Mouse (Mus musculus) hindbrain, embryonic 10.5 days (tissue): ENCODE results near the gene Col2a1. TPM values are rescaled to one million over a fixed set of nuclear protein-coding genes. Genes with fewer than 3 reads are reported as not detected.

Experiments used
- DNase-seq: peaks from one replicate; pipeline ENCODE4 v3.0.0-alpha.2; 2017; ENCODE audit warnings: low spot score
- H3K27ac ChIP-seq: fragments of 300-500 bp; sonication (generic); 2 replicates; pipeline ENCODE4 v1.5.1; 2016; ENCODE audit warnings: mild to moderate bottlenecking, moderate library complexity
- H3K27me3 ChIP-seq: fragments of 300-500 bp; sonication (generic); 2 replicates; pipeline ENCODE4 v1.6.1; 2016; ENCODE audit warnings: mild to moderate bottlenecking; ENCODE audit not compliant: poor library complexity, insufficient read depth, severe bottlenecking
- H3K36me3 ChIP-seq: fragments of 300-500 bp; sonication (generic); 2 replicates; pipeline ENCODE4 v1.6.1; 2016; ENCODE audit warnings: mild to moderate bottlenecking, moderate library complexity
- H3K4me1 ChIP-seq: fragments of 300-500 bp; sonication (generic); replicated peaks from 2 replicates; pipeline ENCODE4 v1.6.1; 2016; ENCODE audit warnings: mild to moderate bottlenecking
- H3K4me3 ChIP-seq: fragments of 300-500 bp; sonication (generic); 2 replicates; pipeline ENCODE4 v1.5.1; 2016; ENCODE audit warnings: mild to moderate bottlenecking, moderate library complexity
- H3K9me3 ChIP-seq: fragments of 300-500 bp; sonication (generic); 2 replicates; pipeline ENCODE4 v1.6.1; 2016; ENCODE audit warnings: mild to moderate bottlenecking, moderate library complexity
- WGBS: fragments of 180-500 bp; shearing (Covaris S2); methylation state at CpG from one replicate; pipeline ENCODE4 v1.1.7; 2016; 5-methylcytosine and 5-hydroxymethylcytosine counted together
- polyA plus RNA-seq: library from polyadenylated mRNA; unstranded; fragments of >200 nt; fragmentation: Nextera tagmentation; extraction: Ambion mirVana; gene quantifications from 2 replicates; pipeline ENCODE4 v1.2.1, GENCODE M21; 2016

Col2a1 gene
- polyA plus RNA-seq, 1 experiment from 2014 or later: 196 TPM

DNA sequence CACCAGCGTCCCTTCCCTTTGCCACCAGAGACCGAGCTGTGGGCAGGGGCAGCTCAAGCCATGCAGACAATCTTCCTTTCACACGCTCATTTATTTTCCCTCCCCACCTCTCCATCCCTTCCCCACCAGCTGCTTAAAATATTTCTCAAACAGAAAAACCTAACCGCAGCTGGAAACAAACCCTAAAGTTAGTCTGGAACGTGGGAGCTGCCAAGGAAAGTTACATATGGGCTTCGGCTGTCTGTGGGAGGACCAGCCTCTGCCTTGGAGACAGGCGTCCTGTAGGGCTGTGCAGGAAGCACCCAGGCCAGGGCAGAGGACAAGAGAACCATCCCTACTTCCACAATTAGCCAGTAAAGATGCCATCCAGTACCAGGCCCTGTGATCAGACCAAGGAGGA lies 54.3 kb downstream of the Col2a1 start:
- Histone ChIP-seq H3K4me1 (peaks cover 37% of the 10 kb centered on the region), H3K27me3 (peaks cover 34% of the 10 kb centered on the region)
- 82% methylated on average over 7 of the region's 7 CpGs for WGBS

DNA sequence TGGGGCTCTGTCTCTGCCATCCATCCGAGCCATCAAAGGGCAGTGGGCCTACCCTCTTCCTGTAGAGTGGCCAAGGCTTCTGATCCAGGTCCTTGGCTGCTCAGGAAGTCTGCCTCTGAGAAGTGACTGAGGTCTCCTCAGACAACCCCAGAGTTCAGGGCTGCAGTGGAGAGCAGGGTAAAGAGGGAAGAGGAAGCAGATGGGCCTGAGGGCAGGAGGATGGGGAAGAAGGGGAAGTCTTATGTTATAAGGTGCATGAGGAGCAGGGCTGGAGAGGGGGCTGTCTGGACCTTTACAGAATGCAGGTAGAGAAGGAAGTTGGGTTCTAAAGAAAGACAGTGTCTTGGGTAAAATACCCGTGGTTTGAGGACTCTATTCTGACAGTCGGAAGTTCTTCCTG lies 54.8 kb downstream of the Col2a1 start:
- H3K27ac ChIP-seq: 0 out of 2 replicates have a peak overlapping the region, but pooled peaks have one; percentile 62
- peaks cover 34% of the 10 kb centered on the region for H3K27me3 ChIP-seq
- 85% methylated on average over 3 of the region's 3 CpGs for WGBS
- no peak overlapping the region for H3K4me3 ChIP-seq
- H3K4me1 ChIP-seq: peaks cover 33% of the 10 kb centered on the region
- no peak for DNase-seq
- no peaks in the 10 kb centered on the region for H3K36me3 ChIP-seq
- no peaks in the 10 kb centered on the region for H3K9me3 ChIP-seq

More for the DNA sequence above, 54.3 kb downstream of the Col2a1 start:
- no peak for DNase-seq
- Histone ChIP-seq H3K9me3 (no peaks in the 10 kb centered on the region), H3K36me3 (no peaks in the 10 kb centered on the region), H3K4me3 (no peak overlapping the region), H3K27ac (no peak overlapping the region)

GRCm38 (mm10) chr15:97948720-97949119 lies 55.8 kb downstream of the Col2a1 start:
- Histone ChIP-seq H3K27ac (peak overlapping the region; percentile 62; the same call in 1 of the 2 replicates), H3K9me3 (no peaks in the 10 kb centered on the region), H3K4me1 (peaks cover 32% of the 10 kb centered on the region), H3K4me3 (no peak overlapping the region), H3K36me3 (no peaks in the 10 kb centered on the region), H3K27me3 (peaks cover 31% of the 10 kb centered on the region)
- DNase-seq: no peak
- WGBS: 41% methylated on average over 7 of the region's 7 CpGs

- H3K4me1 ChIP-seq: peaks cover 17% of the 10 kb centered on the region
- H3K4me3 ChIP-seq: no peak overlapping the region
- no peaks in the 10 kb centered on the region for H3K9me3 ChIP-seq
- no peak for DNase-seq
- H3K27ac ChIP-seq: no peak overlapping the region
- H3K36me3 ChIP-seq: no peaks in the 10 kb centered on the region
- peaks cover 9% of the 10 kb centered on the region; the same call in 1 of the 2 replicates for H3K27me3 ChIP-seq
- 78% methylated on average over 11 of the region's 11 CpGs for WGBS
These were observed 58.7 kb downstream of the Col2a1 start for GRCm38 (mm10) chr15:97945656-97946315.

- H3K27me3 ChIP-seq: peaks cover 9% of the 10 kb centered on the region; the same call in 1 of the 2 replicates
- DNase-seq: no peak
- no peak overlapping the region for H3K4me3 ChIP-seq
- no peaks in the 10 kb centered on the region for H3K36me3 ChIP-seq
- peaks cover 17% of the 10 kb centered on the region for H3K4me1 ChIP-seq
- WGBS: 82% methylated on average over 11 of the region's 11 CpGs
- no peaks in the 10 kb centered on the region for H3K9me3 ChIP-seq
- H3K27ac ChIP-seq: no peak overlapping the region
These were observed 59.4 kb downstream of the Col2a1 start for GRCm38 (mm10) chr15:97944919-97945574.

DNA sequence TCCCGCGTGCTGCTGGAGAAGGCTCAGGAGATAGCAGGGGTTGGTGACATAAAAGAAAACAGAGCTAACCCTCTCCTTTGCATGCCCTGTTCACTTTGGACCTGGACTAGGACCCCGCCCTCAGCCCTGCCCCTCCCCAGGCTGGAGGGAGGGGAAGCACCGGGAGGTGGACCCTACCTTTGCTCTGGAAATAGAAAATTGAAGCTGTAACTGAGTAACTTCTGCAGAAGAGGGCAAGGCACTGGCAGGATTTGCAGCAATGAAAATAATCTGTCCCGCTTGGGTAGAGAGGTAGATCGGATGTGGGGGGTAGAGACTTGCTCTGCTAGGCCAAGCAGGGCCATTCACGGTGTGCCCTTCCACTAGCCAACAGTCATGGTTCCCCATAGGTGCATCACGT lies 61.1 kb downstream of the Col2a1 start:
- WGBS: 89% methylated on average over 8 of the region's 8 CpGs

GRCm38 (mm10) chr15:97942538-97942937 lies 62.0 kb downstream of the Col2a1 start:
- Histone ChIP-seq H3K27ac (no peak overlapping the region), H3K4me3 (no peak overlapping the region), H3K36me3 (no peaks in the 10 kb centered on the region), H3K27me3 (no peaks in the 10 kb centered on the region), H3K4me1 (peaks cover 13% of the 10 kb centered on the region), H3K9me3 (no peaks in the 10 kb centered on the region)
- no peak for DNase-seq
- WGBS: 91% methylated on average over 8 of the region's 8 CpGs

More for the DNA sequence above, 61.1 kb downstream of the Col2a1 start:
- Histone ChIP-seq H3K36me3 (no peaks in the 10 kb centered on the region), H3K27me3 (no peaks in the 10 kb centered on the region), H3K27ac (no peak overlapping the region), H3K4me3 (no peak overlapping the region), H3K4me1 (peaks cover 13% of the 10 kb centered on the region), H3K9me3 (no peaks in the 10 kb centered on the region)
- no peak for DNase-seq

- Histone ChIP-seq H3K9me3 (no peaks in the 10 kb centered on the region), H3K4me1 (peaks cover 13% of the 10 kb centered on the region), H3K4me3 (no peak overlapping the region), H3K27ac (no peak overlapping the region), H3K27me3 (no peaks in the 10 kb centered on the region), H3K36me3 (no peaks in the 10 kb centered on the region)
- no peak for DNase-seq
- 91% methylated on average over 2 of the region's 2 CpGs for WGBS
These were observed 63.2 kb downstream of the Col2a1 start for GRCm38 (mm10) chr15:97941306-97941705.

DNA sequence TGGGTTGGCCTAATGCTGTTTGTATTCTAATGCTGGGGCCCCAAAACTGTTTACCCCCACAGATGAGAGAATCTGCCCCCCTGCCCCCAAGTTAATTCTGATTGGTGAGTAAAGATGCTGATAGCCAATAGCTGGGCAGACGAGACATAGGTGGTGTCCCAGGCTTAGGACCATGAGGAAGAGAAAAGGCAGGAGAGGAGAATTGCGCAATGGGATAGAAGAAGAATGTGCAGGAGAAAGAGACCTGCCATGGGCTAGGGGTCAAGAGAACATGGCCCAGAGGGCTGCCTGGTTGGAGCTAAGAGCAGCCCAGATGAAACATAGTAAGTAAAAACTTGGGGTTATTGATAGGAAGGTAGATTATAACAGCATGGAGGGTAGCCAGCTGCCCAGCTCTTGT lies 64.4 kb downstream of the Col2a1 start:
- Histone ChIP-seq H3K36me3 (no peaks in the 10 kb centered on the region), H3K27me3 (no peaks in the 10 kb centered on the region), H3K9me3 (no peaks in the 10 kb centered on the region), H3K4me3 (no peak overlapping the region), H3K27ac (no peak overlapping the region), H3K4me1 (peaks cover 5% of the 10 kb centered on the region)
- 88% methylated on average over 2 of the region's 2 CpGs for WGBS
- no peak for DNase-seq

DNA sequence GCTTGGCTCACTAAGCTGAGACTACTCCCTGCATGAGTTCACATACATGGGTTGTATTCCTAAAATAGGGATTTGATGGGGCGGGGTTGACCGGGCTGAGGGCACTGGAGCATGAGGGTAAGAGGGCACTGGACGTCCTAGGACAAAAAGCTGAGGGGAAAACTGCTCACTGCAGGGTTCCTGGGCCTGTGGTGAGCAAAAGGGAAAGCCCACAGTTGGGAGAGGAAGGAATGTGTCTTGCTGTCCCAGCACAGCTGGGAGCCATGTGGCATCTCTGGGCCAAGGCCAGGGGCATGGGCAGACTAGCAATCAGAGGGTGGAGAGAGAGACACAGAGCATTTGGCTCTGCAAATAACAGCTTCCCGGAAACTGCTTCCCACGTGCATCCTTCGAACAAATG lies 65.9 kb downstream of the Col2a1 start:
- peaks cover 5% of the 10 kb centered on the region for H3K4me1 ChIP-seq
- WGBS: 55% methylated on average over 6 of the region's 6 CpGs
- H3K4me3 ChIP-seq: no peak overlapping the region
- H3K9me3 ChIP-seq: no peaks in the 10 kb centered on the region
- H3K27ac ChIP-seq: no peak overlapping the region
- no peaks in the 10 kb centered on the region for H3K27me3 ChIP-seq
- H3K36me3 ChIP-seq: no peaks in the 10 kb centered on the region
- DNase-seq: no peak

- Histone ChIP-seq H3K27ac (no peak overlapping the region), H3K4me1 (peaks cover 3% of the 10 kb centered on the region; the same call in 1 of the 2 replicates), H3K27me3 (no peaks in the 10 kb centered on the region), H3K4me3 (no peak overlapping the region), H3K9me3 (no peaks in the 10 kb centered on the region), H3K36me3 (no peaks in the 10 kb centered on the region)
- 89% methylated on average over 12 of the region's 12 CpGs for WGBS
- DNase-seq: no peak
These were observed 72.1 kb downstream of the Col2a1 start for GRCm38 (mm10) chr15:97932441-97932840.

DNA sequence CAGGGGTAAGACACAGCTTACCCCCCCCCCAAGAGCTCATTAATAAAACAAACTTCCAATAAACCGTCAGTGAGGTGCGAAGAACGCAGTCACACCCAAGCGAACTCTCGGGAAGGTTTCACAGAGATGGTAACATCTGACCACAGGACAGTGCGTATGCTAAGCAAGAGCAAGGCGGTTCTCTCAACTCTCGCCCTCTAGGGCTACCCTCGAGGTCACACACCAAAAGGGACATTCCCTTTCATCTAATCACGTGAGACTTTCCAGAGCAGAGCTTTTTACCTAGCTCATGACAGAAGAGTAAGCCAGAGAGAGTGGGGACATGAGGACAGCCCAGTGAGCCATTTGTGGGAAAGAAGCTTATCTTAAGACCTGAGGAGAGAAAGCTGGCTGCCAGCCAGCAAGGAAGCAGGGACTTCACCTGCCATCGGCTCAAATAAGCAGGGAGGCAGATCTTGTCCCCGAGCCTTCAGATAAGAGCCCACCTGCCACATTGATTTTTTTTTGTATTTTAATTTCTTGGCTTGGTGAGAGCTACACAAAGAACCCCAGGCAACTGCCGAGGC lies 75.2 kb downstream of the Col2a1 start:
- H3K4me1 ChIP-seq: peaks cover 3% of the 10 kb centered on the region; the same call in 1 of the 2 replicates
- 66% methylated on average over 13 of the region's 13 CpGs for WGBS
- no peak for DNase-seq
- no peaks in the 10 kb centered on the region for H3K36me3 ChIP-seq
- H3K27ac ChIP-seq: no peak overlapping the region
- H3K9me3 ChIP-seq: no peaks in the 10 kb centered on the region
- H3K27me3 ChIP-seq: no peaks in the 10 kb centered on the region
- H3K4me3 ChIP-seq: no peak overlapping the region

- Histone ChIP-seq H3K27me3 (no peaks in the 10 kb centered on the region), H3K36me3 (no peaks in the 10 kb centered on the region), H3K9me3 (no peaks in the 10 kb centered on the region), H3K27ac (no peak overlapping the region), H3K4me3 (no peak overlapping the region), H3K4me1 (peaks cover 3% of the 10 kb centered on the region; the same call in 1 of the 2 replicates)
- DNase-seq: no peak
- WGBS: 79% methylated on average over 6 of the region's 6 CpGs
These were observed 76.7 kb downstream of the Col2a1 start for GRCm38 (mm10) chr15:97927821-97928220.
